Mouse (Mus musculus): ENCODE measurements at regions not wholly inside any gene's neighbourhood (a gene's known extent, or its start where the extent isn't known, plus 50 kb on each side); places are given as distances from the start of the nearest gene placed in this dataset.
"Not testable (repeated sequence)": the region's sequence is repeated elsewhere in the genome, so short reads cannot be mapped to it uniquely, and the experiment has no call there.

DNA sequence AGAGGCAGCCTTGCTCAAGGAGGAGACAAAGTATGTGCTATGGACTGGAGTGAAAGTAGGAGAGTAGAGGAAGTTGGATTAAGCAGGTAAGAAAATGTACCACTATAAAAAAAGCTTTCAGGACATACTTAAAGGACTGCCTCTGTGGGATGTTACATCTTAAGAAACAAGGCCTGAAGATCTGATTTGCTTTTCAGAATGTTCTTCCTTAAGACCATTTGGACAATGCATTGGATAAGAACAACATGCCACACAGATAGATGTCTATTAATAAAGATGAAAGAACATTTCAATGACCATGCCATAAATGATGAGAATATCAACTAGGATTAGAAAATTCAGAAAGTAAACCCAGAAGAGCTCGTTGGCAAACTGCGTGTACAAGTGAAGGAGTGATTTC lies 276.6 kb upstream of the Ubash3b start:
- no peak overlapping the region for H3K27ac ChIP-seq
- H3K27me3 ChIP-seq = no peaks in the 10 kb centered on the region
- WGBS = 96% methylated on average over 2 of the region's 2 CpGs
- no peak for ATAC-seq (ENCODE audit: insufficient number of reproducible peaks, low FRiP score, low TSS enrichment, low read depth)
- H3K36me3 ChIP-seq = no peaks in the 10 kb centered on the region
- H3K9ac ChIP-seq = no peak overlapping the region
- peaks cover 9% of the 10 kb centered on the region for H3K9me3 ChIP-seq
- H3K4me3 ChIP-seq = no peak overlapping the region
- no peak overlapping the region for H3K4me2 ChIP-seq
- no peaks in the 10 kb centered on the region for H3K4me1 ChIP-seq

DNA sequence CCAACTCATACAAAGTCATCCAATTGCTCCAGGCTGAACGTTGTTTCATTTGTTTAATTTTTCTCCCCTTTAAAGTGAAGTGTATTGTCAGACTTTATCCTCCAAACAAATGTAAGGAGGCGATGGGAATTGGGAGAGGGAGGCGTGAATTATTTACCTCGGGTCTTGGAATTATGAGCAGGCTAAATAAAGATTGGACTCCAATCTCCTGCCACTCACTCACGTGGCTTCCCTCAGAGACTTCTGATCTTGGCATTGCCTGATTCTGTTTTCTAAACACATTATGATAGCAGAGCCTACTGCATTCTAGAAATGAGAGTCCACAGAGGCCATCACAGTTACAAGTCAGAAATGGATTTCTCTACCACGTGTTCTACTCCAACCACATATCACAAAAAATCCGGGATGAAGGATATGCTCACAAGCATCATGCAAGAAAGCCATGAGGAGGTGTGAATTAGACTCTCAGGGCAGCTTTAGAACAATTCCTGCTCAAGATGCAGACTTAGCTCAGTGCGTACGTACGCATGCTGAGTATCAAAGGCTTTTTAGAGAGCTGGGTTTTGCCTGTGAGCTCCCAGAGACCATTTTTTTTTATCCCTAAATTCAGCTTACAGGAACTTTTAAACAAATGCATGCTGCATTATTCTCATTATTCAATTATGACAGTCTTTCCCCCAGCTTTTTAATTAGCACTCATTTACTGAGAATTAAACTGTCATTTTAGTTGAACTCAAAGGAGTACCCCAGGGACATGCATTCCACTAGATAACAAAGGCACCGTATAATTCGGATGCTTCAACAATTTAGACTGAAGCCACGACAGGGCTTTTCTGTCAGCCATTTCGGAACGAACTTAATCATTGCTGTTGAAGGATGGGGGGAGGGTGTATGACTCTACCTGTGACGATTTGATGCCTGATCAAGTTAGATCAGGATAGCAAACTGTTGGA lies 269.2 kb upstream of the Ubash3b start:
- H3K27ac ChIP-seq = no peak overlapping the region

DNA sequence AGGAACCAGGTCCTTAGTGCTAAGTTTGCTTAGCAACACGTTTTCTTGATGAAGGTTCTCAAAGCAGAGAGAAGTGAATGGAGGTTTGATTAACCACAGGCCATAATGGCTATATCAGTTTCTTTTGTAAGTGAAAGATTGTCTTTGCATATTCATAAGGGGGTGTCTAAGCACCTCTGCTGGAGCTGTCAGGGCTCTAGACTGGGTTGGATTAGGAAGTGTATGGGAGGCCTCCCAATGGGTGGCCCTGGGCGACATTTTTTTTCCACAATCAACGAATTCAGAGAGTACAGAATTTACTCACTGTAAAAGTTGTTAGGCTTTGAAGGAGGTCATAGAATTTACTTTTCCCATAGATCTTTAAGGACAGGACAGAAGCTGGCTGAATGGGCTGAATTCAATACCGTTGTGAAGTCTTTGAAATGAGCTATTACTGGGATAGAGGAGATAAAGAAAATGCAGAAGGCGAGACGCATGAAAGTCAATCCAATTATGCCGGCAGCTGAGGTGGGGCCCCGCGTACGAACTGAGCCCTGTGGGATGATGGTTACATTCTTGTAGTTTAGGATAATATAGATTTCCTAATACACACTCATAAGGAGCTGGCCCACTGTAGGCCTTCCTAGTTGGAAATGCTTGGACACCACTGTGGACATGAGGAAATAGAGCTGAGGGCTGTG lies 268.4 kb upstream of the Ubash3b start:
- no peaks in the 10 kb centered on the region for H3K36me3 ChIP-seq
- no peak for ATAC-seq (ENCODE audit: insufficient number of reproducible peaks, low FRiP score, low TSS enrichment, low read depth)
- no peak overlapping the region for H3K27ac ChIP-seq
- H3K4me3 ChIP-seq = no peak overlapping the region
- H3K27me3 ChIP-seq = no peaks in the 10 kb centered on the region
- 77% methylated on average over 10 of the region's 10 CpGs for WGBS
- no peak overlapping the region for H3K9ac ChIP-seq
- H3K4me2 ChIP-seq = no peak overlapping the region
- H3K4me1 ChIP-seq = no peaks in the 10 kb centered on the region
- no peaks in the 10 kb centered on the region for H3K9me3 ChIP-seq

More for the DNA sequence above, 269.2 kb upstream of the Ubash3b start:
- no peak overlapping the region for H3K4me2 ChIP-seq
- H3K27me3 ChIP-seq = no peaks in the 10 kb centered on the region
- ATAC-seq (ENCODE audit: insufficient number of reproducible peaks, low FRiP score, low TSS enrichment, low read depth) = no peak
- H3K36me3 ChIP-seq = no peaks in the 10 kb centered on the region
- H3K9me3 ChIP-seq = no peaks in the 10 kb centered on the region
- no peak overlapping the region for H3K9ac ChIP-seq
- 74% methylated on average over 16 of the region's 16 CpGs for WGBS
- no peak overlapping the region for H3K4me3 ChIP-seq
- H3K4me1 ChIP-seq = no peaks in the 10 kb centered on the region

DNA sequence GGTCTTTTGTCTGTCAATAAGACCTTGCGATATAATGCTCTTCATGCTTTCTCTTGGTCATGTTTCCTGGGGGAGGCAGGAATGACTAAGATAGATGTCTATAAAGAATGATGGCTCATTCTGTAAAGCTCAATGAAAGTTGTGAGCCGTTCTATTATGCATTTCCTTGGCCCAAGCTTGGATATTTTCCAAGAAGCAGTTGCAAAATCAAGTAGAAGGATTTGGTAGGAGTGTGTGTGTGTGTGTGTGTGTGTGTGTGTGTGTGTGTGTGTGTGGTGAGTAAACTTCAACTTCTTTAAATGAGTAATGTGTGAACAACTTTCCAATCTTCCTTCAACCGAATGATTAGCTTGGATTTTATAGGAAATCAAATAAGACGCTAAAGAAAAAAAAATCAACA lies 267.7 kb upstream of the Ubash3b start:
- Histone ChIP-seq H3K9ac (no peak overlapping the region), H3K4me1 (no peaks in the 10 kb centered on the region), H3K4me2 (no peak overlapping the region), H3K27ac (no peak overlapping the region), H3K4me3 (no peak overlapping the region), H3K9me3 (no peaks in the 10 kb centered on the region), H3K27me3 (no peaks in the 10 kb centered on the region), H3K36me3 (no peaks in the 10 kb centered on the region)
- no peak for ATAC-seq (ENCODE audit: insufficient number of reproducible peaks, low FRiP score, low TSS enrichment, low read depth)
- WGBS = 78% methylated on average over 4 of the region's 4 CpGs

DNA sequence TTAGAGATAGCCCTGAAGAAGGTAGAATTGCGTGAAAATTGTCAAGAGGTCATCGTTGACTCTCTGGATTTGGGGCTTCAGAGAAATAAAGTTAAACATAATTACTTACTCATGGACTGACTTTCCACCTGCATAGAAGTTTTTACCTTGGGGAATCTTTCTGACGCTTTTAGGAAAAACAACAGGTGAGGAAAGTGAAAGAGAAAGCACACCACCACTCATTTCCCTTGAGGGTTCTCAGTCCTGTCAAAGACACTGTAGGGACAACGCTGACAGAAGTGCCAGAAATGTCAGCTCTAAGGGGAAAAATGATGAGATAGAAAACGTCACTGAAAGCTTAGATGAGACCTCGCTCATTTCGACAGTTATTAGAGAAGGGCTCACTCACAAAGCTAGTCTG lies 265.2 kb upstream of the Ubash3b start:
- no peak overlapping the region for H3K9ac ChIP-seq
- no peaks in the 10 kb centered on the region for H3K36me3 ChIP-seq
- H3K9me3 ChIP-seq = no peaks in the 10 kb centered on the region
- no peak overlapping the region for H3K4me3 ChIP-seq
- H3K4me1 ChIP-seq = no peaks in the 10 kb centered on the region
- no peaks in the 10 kb centered on the region for H3K27me3 ChIP-seq
- H3K4me2 ChIP-seq = no peak overlapping the region
- H3K27ac ChIP-seq = no peak overlapping the region
- no peak for ATAC-seq (ENCODE audit: insufficient number of reproducible peaks, low FRiP score, low TSS enrichment, low read depth)
- WGBS = 75% methylated on average over 7 of the region's 7 CpGs

DNA sequence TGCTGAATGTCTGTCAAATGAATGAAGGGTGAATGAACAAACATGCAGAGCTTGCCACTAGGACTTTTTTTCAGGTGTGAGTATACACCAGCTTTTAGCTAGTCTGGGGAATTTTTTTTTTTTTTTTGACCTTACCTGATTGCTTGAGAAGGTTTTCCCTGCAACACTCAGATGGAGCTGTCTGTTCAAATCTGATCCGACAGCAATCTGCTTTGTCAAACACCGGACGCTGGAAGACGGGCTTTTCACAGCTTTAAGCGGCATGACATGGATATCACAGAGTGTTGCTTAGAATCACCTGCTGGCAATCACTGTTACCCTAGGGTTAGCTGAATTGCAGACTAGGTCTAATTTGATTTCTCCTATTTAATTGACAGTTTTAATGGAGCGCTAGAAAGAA lies 263.7 kb upstream of the Ubash3b start:
- no peak overlapping the region for H3K4me3 ChIP-seq
- no peak overlapping the region for H3K27ac ChIP-seq
- no peaks in the 10 kb centered on the region for H3K36me3 ChIP-seq
- H3K27me3 ChIP-seq = no peaks in the 10 kb centered on the region
- no peak for ATAC-seq (ENCODE audit: insufficient number of reproducible peaks, low FRiP score, low TSS enrichment, low read depth)
- no peak overlapping the region for H3K4me2 ChIP-seq
- no peaks in the 10 kb centered on the region for H3K9me3 ChIP-seq
- H3K9ac ChIP-seq = no peak overlapping the region
- no peaks in the 10 kb centered on the region for H3K4me1 ChIP-seq
- 76% methylated on average over 6 of the region's 6 CpGs for WGBS

DNA sequence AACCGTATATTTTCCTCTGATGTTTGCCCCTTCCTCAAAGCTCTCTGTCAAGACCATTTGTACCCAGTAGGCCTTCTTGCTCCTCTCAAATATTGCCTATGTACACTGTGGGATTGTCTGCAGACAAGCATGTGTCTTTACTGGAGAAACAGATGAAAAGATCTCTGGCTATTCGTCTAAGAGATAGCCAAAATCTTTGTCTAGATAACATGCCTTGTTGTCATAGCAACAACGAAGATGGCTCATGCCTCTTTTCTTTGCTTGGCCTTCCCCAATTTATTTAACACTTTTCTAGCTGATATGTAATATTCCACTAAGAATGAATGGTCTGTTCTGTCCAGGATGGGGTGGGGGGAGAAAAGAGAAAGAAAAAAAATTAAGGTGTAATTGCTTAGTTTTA lies 252.3 kb upstream of the Ubash3b start:
- Histone ChIP-seq H3K4me1 (0 out of 2 replicates have a peak, but pooled peaks cover 4% of the 10 kb centered on the region), H3K27me3 (no peaks in the 10 kb centered on the region), H3K27ac (no peak overlapping the region), H3K4me3 (no peak overlapping the region), H3K4me2 (no peak overlapping the region), H3K36me3 (no peaks in the 10 kb centered on the region), H3K9me3 (no peaks in the 10 kb centered on the region), H3K9ac (no peak overlapping the region)
- WGBS = 77% methylated on average over 3 of the region's 3 CpGs
- ATAC-seq (ENCODE audit: insufficient number of reproducible peaks, low FRiP score, low TSS enrichment, low read depth) = no peak

DNA sequence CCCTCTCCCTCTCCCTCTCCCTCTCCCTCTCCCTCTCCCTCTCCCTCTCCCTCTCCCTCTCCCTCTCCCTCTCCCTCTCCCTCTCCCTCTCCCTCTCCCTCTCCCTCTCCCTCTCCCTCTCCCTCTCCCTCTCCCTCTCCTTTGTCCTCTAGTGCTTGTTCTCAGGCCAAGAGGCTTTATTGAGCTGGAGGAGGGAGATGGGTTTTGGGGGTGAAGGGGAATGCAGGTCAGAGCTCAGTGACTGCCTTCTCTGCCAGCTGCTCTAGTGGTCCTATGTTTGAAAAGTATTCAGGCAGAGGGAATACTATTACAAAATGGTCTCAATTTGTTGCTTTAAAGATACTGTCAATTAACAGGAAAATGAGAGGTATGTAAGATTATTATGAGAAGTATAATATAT lies 251.6 kb upstream of the Ubash3b start:
- not testable (repeated sequence) for H3K4me2 ChIP-seq; ATAC-seq (ENCODE audit: insufficient number of reproducible peaks, low FRiP score, low TSS enrichment, low read depth)

DNA sequence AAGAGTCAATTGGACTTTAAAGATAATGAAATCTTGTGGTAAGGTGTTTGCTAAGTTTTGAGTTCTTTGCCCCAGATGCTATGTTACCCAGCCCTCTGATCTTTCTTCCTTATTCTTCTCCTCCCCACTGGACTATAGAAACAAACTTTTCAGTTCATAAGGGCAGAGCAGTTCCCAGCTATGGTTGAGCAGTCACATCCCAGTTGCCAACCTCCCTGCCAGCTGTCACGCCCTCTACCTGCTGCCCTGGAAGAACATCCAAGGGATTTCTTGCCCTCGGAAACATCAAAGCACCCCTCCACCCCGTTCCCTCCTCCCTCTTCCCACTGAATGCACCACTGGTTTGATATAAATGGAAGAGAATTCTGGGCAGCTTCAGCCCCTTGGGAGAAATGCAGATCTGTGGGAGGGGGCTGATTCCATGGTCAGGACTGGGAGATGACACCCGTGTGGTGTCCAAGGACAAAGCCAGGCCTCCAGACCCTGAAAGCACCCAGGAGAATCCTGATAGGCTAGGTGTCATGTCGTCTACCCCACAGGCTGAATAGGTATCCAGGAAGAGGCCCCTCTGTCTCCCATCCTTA lies 250.8 kb upstream of the Ubash3b start:
- H3K4me2 ChIP-seq = no peak overlapping the region
- H3K9me3 ChIP-seq = no peaks in the 10 kb centered on the region
- ATAC-seq (ENCODE audit: insufficient number of reproducible peaks, low FRiP score, low TSS enrichment, low read depth) = no peak
- H3K9ac ChIP-seq = no peak overlapping the region
- 0 out of 2 replicates have a peak, but pooled peaks cover 4% of the 10 kb centered on the region for H3K4me1 ChIP-seq
- H3K27ac ChIP-seq = no peak overlapping the region
- WGBS = 38% methylated on average over 5 of the region's 5 CpGs
- no peaks in the 10 kb centered on the region for H3K27me3 ChIP-seq
- no peak overlapping the region for H3K4me3 ChIP-seq
- no peaks in the 10 kb centered on the region for H3K36me3 ChIP-seq

More for the DNA sequence above, 251.6 kb upstream of the Ubash3b start:
- not testable (repeated sequence) for H3K4me3 ChIP-seq, H3K27ac ChIP-seq, H3K36me3 ChIP-seq, H3K4me1 ChIP-seq, H3K27me3 ChIP-seq, H3K9ac ChIP-seq, H3K9me3 ChIP-seq

DNA sequence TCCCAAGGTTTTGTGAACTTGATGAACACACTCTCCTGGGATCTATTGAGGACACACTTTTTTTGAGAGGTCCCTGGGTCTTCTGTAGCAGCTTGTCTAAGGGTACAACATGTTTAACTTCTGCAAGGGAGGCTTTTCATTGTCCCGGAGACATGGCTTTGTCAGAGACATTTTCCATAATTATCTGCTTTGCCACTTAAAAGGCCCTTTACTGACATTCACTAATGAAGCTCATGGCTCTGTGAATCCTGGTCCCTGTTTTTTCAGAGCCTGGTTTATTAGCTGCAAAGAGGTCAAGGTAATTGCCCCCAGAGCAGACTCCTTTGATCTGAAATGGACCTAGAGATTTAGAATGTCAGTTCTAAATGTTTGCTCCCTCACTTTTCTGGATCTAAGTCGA lies 246.8 kb upstream of the Ubash3b start:
- no peak overlapping the region for H3K4me3 ChIP-seq
- no peaks in the 10 kb centered on the region for H3K27me3 ChIP-seq
- 14% methylated on average over 2 of the region's 2 CpGs for WGBS
- no peaks in the 10 kb centered on the region for H3K9me3 ChIP-seq
- H3K9ac ChIP-seq = no peak overlapping the region
- H3K4me1 ChIP-seq = 0 out of 2 replicates have a peak, but pooled peaks cover 4% of the 10 kb centered on the region
- H3K4me2 ChIP-seq = no peak overlapping the region
- H3K27ac ChIP-seq = no peak overlapping the region
- H3K36me3 ChIP-seq = no peaks in the 10 kb centered on the region
- ATAC-seq (ENCODE audit: insufficient number of reproducible peaks, low FRiP score, low TSS enrichment, low read depth) = no peak

DNA sequence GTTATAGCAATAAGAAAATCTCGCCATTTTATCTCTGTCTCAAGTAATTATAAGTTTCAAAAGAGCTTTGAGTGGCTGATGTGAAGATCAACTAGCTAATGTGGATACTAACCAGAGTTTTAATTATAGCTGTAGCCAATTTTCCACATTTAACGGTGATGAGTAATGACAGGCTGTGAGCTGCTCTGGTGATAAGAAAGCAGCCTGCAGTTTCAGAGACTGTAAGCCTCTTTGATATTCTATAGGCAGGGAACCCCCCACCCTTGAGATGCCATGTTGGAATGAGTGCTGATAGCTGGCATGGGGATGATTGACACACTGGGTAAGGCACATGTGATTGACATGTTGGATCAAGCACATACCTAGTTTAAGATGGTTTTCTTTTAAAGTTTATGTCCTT lies 245.6 kb upstream of the Ubash3b start:
- WGBS = 48% methylated on average over 2 of the region's 2 CpGs
- Histone ChIP-seq H3K27me3 (no peaks in the 10 kb centered on the region), H3K36me3 (no peaks in the 10 kb centered on the region), H3K27ac (no peak overlapping the region), H3K4me3 (no peak overlapping the region), H3K4me1 (no peaks in the 10 kb centered on the region), H3K4me2 (no peak overlapping the region), H3K9me3 (no peaks in the 10 kb centered on the region), H3K9ac (no peak overlapping the region)
- no peak for ATAC-seq (ENCODE audit: insufficient number of reproducible peaks, low FRiP score, low TSS enrichment, low read depth)

DNA sequence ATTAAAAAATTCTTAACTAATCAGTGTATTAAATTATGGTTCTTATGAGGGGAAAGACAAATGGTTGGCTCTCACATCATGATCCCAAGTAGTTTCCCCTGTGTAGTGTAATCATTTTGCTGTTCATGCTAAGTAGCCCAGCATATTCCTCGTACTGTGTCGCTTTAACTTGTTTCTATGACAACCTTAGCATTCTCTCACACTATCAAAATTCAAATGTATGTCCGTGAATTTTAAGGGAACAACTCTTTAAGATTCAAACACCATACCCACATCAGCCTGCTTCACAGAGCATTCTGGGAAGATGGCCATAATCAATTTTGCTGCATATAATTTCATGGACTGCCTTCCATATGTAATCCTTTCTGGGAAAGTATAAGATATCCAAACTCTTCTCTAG lies 241.4 kb upstream of the Ubash3b start:
- ATAC-seq (ENCODE audit: insufficient number of reproducible peaks, low FRiP score, low TSS enrichment, low read depth) = no peak
- Histone ChIP-seq H3K4me1 (no peaks in the 10 kb centered on the region), H3K36me3 (no peaks in the 10 kb centered on the region), H3K4me3 (no peak overlapping the region), H3K9me3 (no peaks in the 10 kb centered on the region), H3K9ac (no peak overlapping the region), H3K4me2 (no peak overlapping the region), H3K27ac (no peak overlapping the region), H3K27me3 (no peaks in the 10 kb centered on the region)
- WGBS = 90% methylated on average over 3 of the region's 3 CpGs
